Mouse (Mus musculus): ENCODE data around the gene Slc35g1.
"Not testable (repeated sequence)": the region's sequence is repeated elsewhere in the genome, so short reads cannot be mapped to it uniquely, and the experiment has no call there.

Slc35g1 gene

GRCm38 (mm10) chr19:38395701-38396632, at the start of gene Slc35g1:
Gene Slc35g1, plus strand, starts transcription at chr19:38395980.
- DNase-seq, result peak; percentile 63

GRCm38 (mm10) chr19:38348271-38349012, 47.3 kb upstream of the Slc35g1 start:
- DNase-seq, result no peak

GRCm38 (mm10) chr19:38349013-38349341, 46.8 kb upstream of the Slc35g1 start:
- no peak for DNase-seq

GRCm38 (mm10) chr19:38351202-38351601, 44.6 kb upstream of the Slc35g1 start:
- DNase-seq, result no peak

- DNase-seq, result no peak
Measured at GRCm38 (mm10) chr19:38351728-38352127, 44.1 kb upstream of the Slc35g1 start.

GRCm38 (mm10) chr19:38352495-38353130, 43.2 kb upstream of the Slc35g1 start:
- DNase-seq, result peak; percentile 18

GRCm38 (mm10) chr19:38354279-38354678, 41.5 kb upstream of the Slc35g1 start:
- no peak for DNase-seq

- no peak for DNase-seq
Measured at GRCm38 (mm10) chr19:38354819-38355360, 40.9 kb upstream of the Slc35g1 start.

GRCm38 (mm10) chr19:38356211-38356828, 39.5 kb upstream of the Slc35g1 start:
- DNase-seq, result no peak

GRCm38 (mm10) chr19:38357956-38358623, 37.7 kb upstream of the Slc35g1 start:
- DNase-seq, result no peak

GRCm38 (mm10) chr19:38359287-38359686, 36.5 kb upstream of the Slc35g1 start:
- no peak for DNase-seq

- DNase-seq, result no peak
Measured at GRCm38 (mm10) chr19:38361850-38362249, 33.9 kb upstream of the Slc35g1 start.

- DNase-seq, result no peak
Measured at GRCm38 (mm10) chr19:38363358-38363757, 32.4 kb upstream of the Slc35g1 start.

GRCm38 (mm10) chr19:38363879-38364659, 31.7 kb upstream of the Slc35g1 start:
- no peak for DNase-seq

GRCm38 (mm10) chr19:38364939-38365614, 30.7 kb upstream of the Slc35g1 start:
- DNase-seq, result no peak

- no peak for DNase-seq
Measured at GRCm38 (mm10) chr19:38372460-38373102, 23.2 kb upstream of the Slc35g1 start.

GRCm38 (mm10) chr19:38373371-38373770, 22.4 kb upstream of the Slc35g1 start:
- no peak for DNase-seq

- DNase-seq, result no peak
Measured at GRCm38 (mm10) chr19:38383769-38384168, 12.0 kb upstream of the Slc35g1 start.

GRCm38 (mm10) chr19:38387021-38387420, 8.8 kb upstream of the Slc35g1 start:
- DNase-seq, result not testable (repeated sequence)

- no peak for DNase-seq
Measured at GRCm38 (mm10) chr19:38387835-38388234, 7.9 kb upstream of the Slc35g1 start.
